Mouse (Mus musculus) E14TG2a.4 (cell line): ENCODE measurements around the gene Pola1.

ENCODE experiments used
- CTCF ChIP-seq: conservative IDR thresholded peaks from 2 replicates; pipeline ENCODE4 v1.5.1; 2014; ENCODE audit warnings: low read length
- NANOG ChIP-seq: IDR thresholded peaks from 2 replicates; pipeline ENCODE4 v1.6.1; 2014; ENCODE audit warnings: borderline replicate concordance, low read length, mixed read lengths
- POU5F1 ChIP-seq: IDR thresholded peaks from 2 replicates; pipeline ENCODE4 v1.6.1; 2014; ENCODE audit warnings: low read length, borderline replicate concordance

- TF ChIP-seq CTCF (no peak), POU5F1 (no peak), NANOG (no peak)
Measured at GRCm38 (mm10) chrX:93644022-93644421, 12.1 kb upstream of the Pola1 start.
